Mouse (Mus musculus): ENCODE results near the gene Rragc. TPM values are rescaled to one million over a fixed set of nuclear protein-coding genes. Genes with fewer than 3 reads are reported as not detected.

Gene Rragc
- polyA plus RNA-seq, 1 experiment from 2014 or later: 34.0 TPM

Other genes starting within 250 kb of the Rragc start
- 51.0 and 51.1 TPM in 2 replicates for gene Macf1, start 233.1 kb upstream of the Rragc start, polyA plus RNA-seq (2015; fragmentation: Nextera tagmentation; extraction: Ambion mirVana)
- gene Ndufs5, start 199.2 kb upstream of the Rragc start, polyA plus RNA-seq (2015; fragmentation: Nextera tagmentation; extraction: Ambion mirVana): 423 and 551 TPM in 2 replicates
- 42.5 and 48.7 TPM in 2 replicates for gene Akirin1, start 167.1 kb upstream of the Rragc start, polyA plus RNA-seq (2015; fragmentation: Nextera tagmentation; extraction: Ambion mirVana)
- 1.5 and 4.7 TPM in 2 replicates for gene Rhbdl2, start 129.6 kb upstream of the Rragc start, polyA plus RNA-seq (2015; fragmentation: Nextera tagmentation; extraction: Ambion mirVana)
- gene 4933427I04Rik, start 57.8 kb upstream of the Rragc start, polyA plus RNA-seq (2015; fragmentation: Nextera tagmentation; extraction: Ambion mirVana): not detected in 2 replicates
- gene Mycbp, start 12.6 kb upstream of the Rragc start, polyA plus RNA-seq (2015; fragmentation: Nextera tagmentation; extraction: Ambion mirVana): 47.4 and 60.1 TPM in 2 replicates
- not detected in 2 replicates for gene 4930535I16Rik, start 576 bp downstream of the Rragc start, polyA plus RNA-seq (2015; fragmentation: Nextera tagmentation; extraction: Ambion mirVana)

Data from heart, embryonic 15.5 days (tissue).